Mouse (Mus musculus): ENCODE results near the gene Cops4. TPM values are rescaled to one million over a fixed set of nuclear protein-coding genes. Genes with fewer than 3 reads are reported as not detected.

Cops4 gene
- polyA plus RNA-seq (2015; fragmentation: Nextera tagmentation; extraction: Ambion mirVana): 165 and 174 TPM in 2 replicates

GRCm38 (mm10) chr5:100518049-100519026 lies at the start of gene Cops4:
TSS of gene Cops4 (plus strand) at chr5:100518309.
- Histone ChIP-seq H3K4me1 (replicated peaks; ENCODE audit: control insufficient read depth, insufficient read depth, low read length) (peaks cover 18% of the 10 kb centered on the region), H3K27ac (ENCODE audit: low read length) (peak within 1 kb of the TSS; percentile 86), H3K9ac (ENCODE audit: low read length) (peak within 1 kb of the TSS; percentile 93), H3K4me2 (ENCODE audit: low read depth, low read length) (peak within 1 kb of the TSS; percentile 91), H3K27me3 (ENCODE audit: control insufficient read depth, insufficient read depth, low read depth, low read length) (no peaks in the 10 kb centered on the region), H3K9me3 (ENCODE audit: control insufficient read depth, low read length) (no peaks in the 10 kb centered on the region), H3K36me3 (ENCODE audit: control insufficient read depth, insufficient read depth, low read length) (no peaks in the 10 kb centered on the region), H3K4me3 (ENCODE audit: low read length) (peak within 1 kb of the TSS; percentile 88)
- WGBS: under 1% methylated on average over 64 of the region's 64 CpGs
- peak; percentile 100 for ATAC-seq (ENCODE audit: low read depth)

- Histone ChIP-seq H3K27ac (ENCODE audit: low read length) (no peak overlapping the region), H3K27me3 (ENCODE audit: control insufficient read depth, insufficient read depth, low read depth, low read length) (no peaks in the 10 kb centered on the region), H3K9ac (ENCODE audit: low read length) (no peak overlapping the region), H3K4me3 (ENCODE audit: low read length) (no peak overlapping the region), H3K9me3 (ENCODE audit: control insufficient read depth, low read length) (no peaks in the 10 kb centered on the region), H3K4me1 (replicated peaks; ENCODE audit: control insufficient read depth, insufficient read depth, low read length) (no peaks in the 10 kb centered on the region), H3K4me2 (ENCODE audit: low read depth, low read length) (no peak overlapping the region), H3K36me3 (ENCODE audit: control insufficient read depth, insufficient read depth, low read length) (peaks cover 3% of the 10 kb centered on the region; the same call in 1 of the 2 replicates)
- no peak for ATAC-seq (ENCODE audit: low read depth)
- WGBS: 83% methylated on average over 3 of the region's 3 CpGs
These were observed 41.8 kb upstream of the Cops4 start for GRCm38 (mm10) chr5:100476328-100476727.

GRCm38 (mm10) chr5:100477604-100478003 lies 40.5 kb upstream of the Cops4 start:
- peaks cover 3% of the 10 kb centered on the region; the same call in 1 of the 2 replicates for H3K36me3 ChIP-seq (ENCODE audit: control insufficient read depth, insufficient read depth, low read length)
- no peaks in the 10 kb centered on the region for H3K4me1 ChIP-seq (replicated peaks; ENCODE audit: control insufficient read depth, insufficient read depth, low read length)
- no peaks in the 10 kb centered on the region for H3K9me3 ChIP-seq (ENCODE audit: control insufficient read depth, low read length)
- no peak overlapping the region for H3K4me2 ChIP-seq (ENCODE audit: low read depth, low read length)
- H3K27me3 ChIP-seq (ENCODE audit: control insufficient read depth, insufficient read depth, low read depth, low read length): no peaks in the 10 kb centered on the region
- no peak overlapping the region for H3K4me3 ChIP-seq (ENCODE audit: low read length)
- H3K27ac ChIP-seq (ENCODE audit: low read length): no peak overlapping the region
- WGBS: 75% methylated on average over 9 of the region's 9 CpGs
- no peak for ATAC-seq (ENCODE audit: low read depth)
- no peak overlapping the region for H3K9ac ChIP-seq (ENCODE audit: low read length)

GRCm38 (mm10) chr5:100483569-100483968 lies 34.5 kb upstream of the Cops4 start:
- Histone ChIP-seq H3K4me3 (ENCODE audit: low read length) (no peak overlapping the region), H3K27ac (ENCODE audit: low read length) (no peak overlapping the region), H3K9ac (ENCODE audit: low read length) (no peak overlapping the region), H3K27me3 (ENCODE audit: control insufficient read depth, insufficient read depth, low read depth, low read length) (no peaks in the 10 kb centered on the region), H3K4me1 (replicated peaks; ENCODE audit: control insufficient read depth, insufficient read depth, low read length) (no peaks in the 10 kb centered on the region), H3K9me3 (ENCODE audit: control insufficient read depth, low read length) (no peaks in the 10 kb centered on the region), H3K4me2 (ENCODE audit: low read depth, low read length) (no peak overlapping the region), H3K36me3 (ENCODE audit: control insufficient read depth, insufficient read depth, low read length) (peaks cover 4% of the 10 kb centered on the region; the same call in 1 of the 2 replicates)
- no peak for ATAC-seq (ENCODE audit: low read depth)

GRCm38 (mm10) chr5:100487120-100487519 lies 31.0 kb upstream of the Cops4 start:
- Histone ChIP-seq H3K4me1 (replicated peaks; ENCODE audit: control insufficient read depth, insufficient read depth, low read length) (no peaks in the 10 kb centered on the region; the same call in 1 of the 2 replicates), H3K4me3 (ENCODE audit: low read length) (no peak overlapping the region), H3K36me3 (ENCODE audit: control insufficient read depth, insufficient read depth, low read length) (peaks cover 4% of the 10 kb centered on the region; the same call in 1 of the 2 replicates), H3K27ac (ENCODE audit: low read length) (no peak overlapping the region), H3K27me3 (ENCODE audit: control insufficient read depth, insufficient read depth, low read depth, low read length) (no peaks in the 10 kb centered on the region), H3K9ac (ENCODE audit: low read length) (no peak overlapping the region), H3K9me3 (ENCODE audit: control insufficient read depth, low read length) (no peaks in the 10 kb centered on the region), H3K4me2 (ENCODE audit: low read depth, low read length) (no peak overlapping the region)
- 75% methylated on average over 2 of the region's 2 CpGs for WGBS
- no peak for ATAC-seq (ENCODE audit: low read depth)

- WGBS: 89% methylated on average over 3 of the region's 3 CpGs
- Histone ChIP-seq H3K27ac (ENCODE audit: low read length) (no peak overlapping the region), H3K4me2 (ENCODE audit: low read depth, low read length) (no peak overlapping the region), H3K9me3 (ENCODE audit: control insufficient read depth, low read length) (no peaks in the 10 kb centered on the region), H3K36me3 (ENCODE audit: control insufficient read depth, insufficient read depth, low read length) (peaks cover 4% of the 10 kb centered on the region; the same call in 1 of the 2 replicates), H3K9ac (ENCODE audit: low read length) (no peak overlapping the region), H3K27me3 (ENCODE audit: control insufficient read depth, insufficient read depth, low read depth, low read length) (no peaks in the 10 kb centered on the region), H3K4me1 (replicated peaks; ENCODE audit: control insufficient read depth, insufficient read depth, low read length) (no peaks in the 10 kb centered on the region; the same call in 1 of the 2 replicates), H3K4me3 (ENCODE audit: low read length) (no peak overlapping the region)
- ATAC-seq (ENCODE audit: low read depth): no peak
These were observed 29.9 kb upstream of the Cops4 start for GRCm38 (mm10) chr5:100488231-100488630.

GRCm38 (mm10) chr5:100489340-100489739 lies 28.8 kb upstream of the Cops4 start:
- no peaks in the 10 kb centered on the region for H3K9me3 ChIP-seq (ENCODE audit: control insufficient read depth, low read length)
- peaks cover 4% of the 10 kb centered on the region; the same call in 1 of the 2 replicates for H3K36me3 ChIP-seq (ENCODE audit: control insufficient read depth, insufficient read depth, low read length)
- no peak for ATAC-seq (ENCODE audit: low read depth)
- H3K4me3 ChIP-seq (ENCODE audit: low read length): no peak overlapping the region
- no peak overlapping the region for H3K4me2 ChIP-seq (ENCODE audit: low read depth, low read length)
- H3K27me3 ChIP-seq (ENCODE audit: control insufficient read depth, insufficient read depth, low read depth, low read length): no peaks in the 10 kb centered on the region
- H3K27ac ChIP-seq (ENCODE audit: low read length): no peak overlapping the region
- H3K4me1 ChIP-seq (replicated peaks; ENCODE audit: control insufficient read depth, insufficient read depth, low read length): no peaks in the 10 kb centered on the region; the same call in 1 of the 2 replicates
- WGBS: 81% methylated on average over 2 of the region's 2 CpGs
- no peak overlapping the region for H3K9ac ChIP-seq (ENCODE audit: low read length)

GRCm38 (mm10) chr5:100491704-100492103 lies 26.4 kb upstream of the Cops4 start:
- Histone ChIP-seq H3K9ac (ENCODE audit: low read length) (no peak overlapping the region), H3K36me3 (ENCODE audit: control insufficient read depth, insufficient read depth, low read length) (no peaks in the 10 kb centered on the region), H3K27ac (ENCODE audit: low read length) (no peak overlapping the region), H3K9me3 (ENCODE audit: control insufficient read depth, low read length) (no peaks in the 10 kb centered on the region), H3K27me3 (ENCODE audit: control insufficient read depth, insufficient read depth, low read depth, low read length) (no peaks in the 10 kb centered on the region), H3K4me3 (ENCODE audit: low read length) (no peak overlapping the region), H3K4me1 (replicated peaks; ENCODE audit: control insufficient read depth, insufficient read depth, low read length) (no peaks in the 10 kb centered on the region; the same call in 1 of the 2 replicates), H3K4me2 (ENCODE audit: low read depth, low read length) (no peak overlapping the region)
- WGBS: 48% methylated on average over 4 of the region's 4 CpGs
- no peak for ATAC-seq (ENCODE audit: low read depth)

- H3K27ac ChIP-seq (ENCODE audit: low read length): peak overlapping the region; percentile 82
- H3K4me2 ChIP-seq (ENCODE audit: low read depth, low read length): peak overlapping the region; percentile 95
- H3K4me1 ChIP-seq (replicated peaks; ENCODE audit: control insufficient read depth, insufficient read depth, low read length): peaks cover 11% of the 10 kb centered on the region
- peak; percentile 80 for ATAC-seq (ENCODE audit: low read depth)
- H3K27me3 ChIP-seq (ENCODE audit: control insufficient read depth, insufficient read depth, low read depth, low read length): no peaks in the 10 kb centered on the region
- no peaks in the 10 kb centered on the region for H3K36me3 ChIP-seq (ENCODE audit: control insufficient read depth, insufficient read depth, low read length)
- under 1% methylated on average over 39 of the region's 46 CpGs for WGBS
- H3K9ac ChIP-seq (ENCODE audit: low read length): peak overlapping the region; percentile 90
- no peaks in the 10 kb centered on the region for H3K9me3 ChIP-seq (ENCODE audit: control insufficient read depth, low read length)
- H3K4me3 ChIP-seq (ENCODE audit: low read length): peak overlapping the region; percentile 90
These were observed 19.5 kb upstream of the Cops4 start for GRCm38 (mm10) chr5:100498436-100499180.
